Mouse (Mus musculus): ENCODE data around the gene Lekr1. TPM values are rescaled to one million over a fixed set of nuclear protein-coding genes. Genes with fewer than 3 reads are reported as not detected.

The Lekr1 gene
- polyA plus RNA-seq, 1 experiment from 2014 or later: 8.6 TPM

GRCm38 (mm10) chr3:65797345-65798137, 131.5 kb downstream of the Lekr1 start:
- Histone ChIP-seq H3K4me1 (replicated peaks; ENCODE audit: control insufficient read depth, insufficient read depth, low read length) (no peaks in the 10 kb centered on the region), H3K9me3 (ENCODE audit: control insufficient read depth, low read length) (no peaks in the 10 kb centered on the region), H3K4me3 (ENCODE audit: low read depth, low read length) (no peak overlapping the region), H3K27ac (ENCODE audit: low read depth) (no peak overlapping the region), H3K4me2 (ENCODE audit: low read length) (no peak overlapping the region), H3K36me3 (ENCODE audit: control insufficient read depth, insufficient read depth, low read length) (no peaks in the 10 kb centered on the region), H3K27me3 (replicated peaks; ENCODE audit: control insufficient read depth, insufficient read depth, low read length) (no peaks in the 10 kb centered on the region), H3K9ac (ENCODE audit: low read length) (no peak overlapping the region)
- 91% methylated on average over 5 of the region's 5 CpGs for WGBS
- DNase-seq (ENCODE audit: low spot score): no peak
- ATAC-seq (replicated peaks; ENCODE audit: low FRiP score, low TSS enrichment, low read depth): no peak

GRCm38 (mm10) chr3:65800962-65801361, 134.9 kb downstream of the Lekr1 start:
- H3K27me3 ChIP-seq (replicated peaks; ENCODE audit: control insufficient read depth, insufficient read depth, low read length): no peaks in the 10 kb centered on the region
- H3K9me3 ChIP-seq (ENCODE audit: control insufficient read depth, low read length): no peaks in the 10 kb centered on the region
- H3K4me1 ChIP-seq (replicated peaks; ENCODE audit: control insufficient read depth, insufficient read depth, low read length): no peaks in the 10 kb centered on the region
- H3K4me2 ChIP-seq (ENCODE audit: low read length): no peak overlapping the region
- no peak for DNase-seq (ENCODE audit: low spot score)
- no peak overlapping the region for H3K27ac ChIP-seq (ENCODE audit: low read depth)
- H3K9ac ChIP-seq (ENCODE audit: low read length): no peak overlapping the region
- no peak overlapping the region for H3K4me3 ChIP-seq (ENCODE audit: low read depth, low read length)
- WGBS: 65% methylated on average over 4 of the region's 4 CpGs
- no peak for ATAC-seq (replicated peaks; ENCODE audit: low FRiP score, low TSS enrichment, low read depth)
- H3K36me3 ChIP-seq (ENCODE audit: control insufficient read depth, insufficient read depth, low read length): no peaks in the 10 kb centered on the region

DNA sequence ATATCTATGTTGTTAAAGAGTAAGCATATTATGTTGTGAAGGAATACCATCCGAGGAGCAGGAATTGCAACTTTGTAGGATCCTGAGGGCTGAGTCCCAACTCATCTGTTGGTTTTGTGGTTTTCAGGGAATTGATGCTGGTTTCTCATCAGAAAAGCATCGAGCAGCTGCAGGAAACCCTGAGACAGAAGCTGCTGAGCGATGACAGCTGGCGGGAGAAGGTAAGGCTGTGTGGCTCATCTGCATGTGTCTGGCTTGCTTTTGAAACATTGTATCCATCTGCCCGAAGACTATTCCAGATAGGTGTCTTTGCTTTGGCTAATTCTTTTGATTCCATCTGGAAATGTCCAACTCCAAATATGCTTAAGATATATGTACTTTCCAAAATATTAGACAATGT, 136.2 kb downstream of the Lekr1 start:
- H3K9ac ChIP-seq (ENCODE audit: low read length): no peak overlapping the region
- H3K9me3 ChIP-seq (ENCODE audit: control insufficient read depth, low read length): no peaks in the 10 kb centered on the region
- no peaks in the 10 kb centered on the region for H3K36me3 ChIP-seq (ENCODE audit: control insufficient read depth, insufficient read depth, low read length)
- H3K4me1 ChIP-seq (replicated peaks; ENCODE audit: control insufficient read depth, insufficient read depth, low read length): no peaks in the 10 kb centered on the region
- DNase-seq (ENCODE audit: low spot score) (no peak), ATAC-seq (replicated peaks; ENCODE audit: low FRiP score, low TSS enrichment, low read depth) (no peak)
- no peaks in the 10 kb centered on the region for H3K27me3 ChIP-seq (replicated peaks; ENCODE audit: control insufficient read depth, insufficient read depth, low read length)
- no peak overlapping the region for H3K4me3 ChIP-seq (ENCODE audit: low read depth, low read length)
- no peak overlapping the region for H3K27ac ChIP-seq (ENCODE audit: low read depth)
- no peak overlapping the region for H3K4me2 ChIP-seq (ENCODE audit: low read length)
- WGBS: 76% methylated on average over 5 of the region's 5 CpGs

- ATAC-seq (replicated peaks; ENCODE audit: low FRiP score, low TSS enrichment, low read depth) (no peak), DNase-seq (ENCODE audit: low spot score) (no peak)
- WGBS: 39% methylated on average over 5 of the region's 5 CpGs
- Histone ChIP-seq H3K36me3 (ENCODE audit: control insufficient read depth, insufficient read depth, low read length) (no peaks in the 10 kb centered on the region), H3K9ac (ENCODE audit: low read length) (no peak overlapping the region), H3K4me2 (ENCODE audit: low read length) (no peak overlapping the region), H3K4me1 (replicated peaks; ENCODE audit: control insufficient read depth, insufficient read depth, low read length) (no peaks in the 10 kb centered on the region), H3K9me3 (ENCODE audit: control insufficient read depth, low read length) (no peaks in the 10 kb centered on the region), H3K27ac (ENCODE audit: low read depth) (no peak overlapping the region), H3K4me3 (ENCODE audit: low read depth, low read length) (no peak overlapping the region), H3K27me3 (replicated peaks; ENCODE audit: control insufficient read depth, insufficient read depth, low read length) (no peaks in the 10 kb centered on the region)
Observed at GRCm38 (mm10) chr3:65802868-65803267, 136.8 kb downstream of the Lekr1 start.

- ATAC-seq (replicated peaks; ENCODE audit: low FRiP score, low TSS enrichment, low read depth) (no peak), DNase-seq (ENCODE audit: low spot score) (no peak)
- 89% methylated on average over 6 of the region's 6 CpGs for WGBS
- Histone ChIP-seq H3K4me1 (replicated peaks; ENCODE audit: control insufficient read depth, insufficient read depth, low read length) (0 out of 2 replicates have a peak, but pooled peaks cover 1% of the 10 kb centered on the region), H3K4me3 (ENCODE audit: low read depth, low read length) (no peak overlapping the region), H3K27ac (ENCODE audit: low read depth) (no peak overlapping the region), H3K4me2 (ENCODE audit: low read length) (no peak overlapping the region), H3K9me3 (ENCODE audit: control insufficient read depth, low read length) (no peaks in the 10 kb centered on the region), H3K9ac (ENCODE audit: low read length) (no peak overlapping the region), H3K27me3 (replicated peaks; ENCODE audit: control insufficient read depth, insufficient read depth, low read length) (no peaks in the 10 kb centered on the region), H3K36me3 (ENCODE audit: control insufficient read depth, insufficient read depth, low read length) (no peaks in the 10 kb centered on the region)
Observed at GRCm38 (mm10) chr3:65814881-65815280, 148.9 kb downstream of the Lekr1 start.

GRCm38 (mm10) chr3:65816012-65816411, 150.0 kb downstream of the Lekr1 start:
- no peak for DNase-seq (ENCODE audit: low spot score)
- WGBS: 79% methylated on average over 10 of the region's 10 CpGs
- Histone ChIP-seq H3K9me3 (ENCODE audit: control insufficient read depth, low read length) (no peaks in the 10 kb centered on the region), H3K27me3 (replicated peaks; ENCODE audit: control insufficient read depth, insufficient read depth, low read length) (no peaks in the 10 kb centered on the region), H3K4me1 (replicated peaks; ENCODE audit: control insufficient read depth, insufficient read depth, low read length) (0 out of 2 replicates have a peak, but pooled peaks cover 3% of the 10 kb centered on the region), H3K4me2 (ENCODE audit: low read length) (no peak overlapping the region), H3K4me3 (ENCODE audit: low read depth, low read length) (no peak overlapping the region), H3K36me3 (ENCODE audit: control insufficient read depth, insufficient read depth, low read length) (no peaks in the 10 kb centered on the region), H3K27ac (ENCODE audit: low read depth) (no peak overlapping the region), H3K9ac (ENCODE audit: low read length) (no peak overlapping the region)
- ATAC-seq (replicated peaks; ENCODE audit: low FRiP score, low TSS enrichment, low read depth): no peak

GRCm38 (mm10) chr3:65818597-65818996, 152.6 kb downstream of the Lekr1 start:
- 69% methylated on average over 4 of the region's 4 CpGs for WGBS
- no peaks in the 10 kb centered on the region for H3K9me3 ChIP-seq (ENCODE audit: control insufficient read depth, low read length)
- no peak overlapping the region for H3K4me3 ChIP-seq (ENCODE audit: low read depth, low read length)
- no peak for ATAC-seq (replicated peaks; ENCODE audit: low FRiP score, low TSS enrichment, low read depth)
- 0 out of 2 replicates have a peak, but pooled peaks cover 3% of the 10 kb centered on the region for H3K4me1 ChIP-seq (replicated peaks; ENCODE audit: control insufficient read depth, insufficient read depth, low read length)
- no peaks in the 10 kb centered on the region for H3K27me3 ChIP-seq (replicated peaks; ENCODE audit: control insufficient read depth, insufficient read depth, low read length)
- no peak overlapping the region for H3K27ac ChIP-seq (ENCODE audit: low read depth)
- no peaks in the 10 kb centered on the region for H3K36me3 ChIP-seq (ENCODE audit: control insufficient read depth, insufficient read depth, low read length)
- H3K9ac ChIP-seq (ENCODE audit: low read length): no peak overlapping the region
- DNase-seq (ENCODE audit: low spot score): no peak
- H3K4me2 ChIP-seq (ENCODE audit: low read length): no peak overlapping the region

- Histone ChIP-seq H3K9me3 (ENCODE audit: control insufficient read depth, low read length) (no peaks in the 10 kb centered on the region), H3K27me3 (replicated peaks; ENCODE audit: control insufficient read depth, insufficient read depth, low read length) (no peaks in the 10 kb centered on the region), H3K4me1 (replicated peaks; ENCODE audit: control insufficient read depth, insufficient read depth, low read length) (0 out of 2 replicates have a peak, but pooled peaks cover 7% of the 10 kb centered on the region), H3K27ac (ENCODE audit: low read depth) (peak overlapping the region; percentile 12; the same call in 1 of the 2 replicates), H3K4me3 (ENCODE audit: low read depth, low read length) (no peak overlapping the region), H3K9ac (ENCODE audit: low read length) (no peak overlapping the region), H3K36me3 (ENCODE audit: control insufficient read depth, insufficient read depth, low read length) (no peaks in the 10 kb centered on the region), H3K4me2 (ENCODE audit: low read length) (no peak overlapping the region)
- ATAC-seq (replicated peaks; ENCODE audit: low FRiP score, low TSS enrichment, low read depth): no peak
- no peak for DNase-seq (ENCODE audit: low spot score)
- 30% methylated on average over 6 of the region's 6 CpGs for WGBS
Observed at GRCm38 (mm10) chr3:65819841-65820240, 153.8 kb downstream of the Lekr1 start.

DNA sequence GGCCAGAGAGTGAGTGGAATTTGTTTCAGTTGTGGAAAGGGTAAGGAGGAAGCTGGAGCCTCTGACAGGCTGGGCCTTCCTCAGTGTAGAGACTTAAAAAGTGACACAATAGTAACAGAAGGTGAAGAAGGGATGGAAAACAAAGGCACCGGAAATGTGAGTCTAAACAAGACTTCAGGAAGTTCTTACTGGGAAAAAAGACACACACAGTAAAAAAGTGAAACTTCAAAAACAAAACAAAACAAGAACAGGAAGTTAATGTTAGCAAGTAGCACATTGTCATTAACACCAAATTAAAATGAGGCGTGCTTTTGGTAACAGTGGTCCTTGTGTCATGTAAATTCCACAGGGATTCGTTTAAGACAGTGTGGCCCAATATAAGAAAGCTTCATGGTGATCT, 158.9 kb downstream of the Lekr1 start:
- Histone ChIP-seq H3K9ac (ENCODE audit: low read length) (no peak overlapping the region), H3K4me3 (ENCODE audit: low read depth, low read length) (no peak overlapping the region), H3K4me2 (ENCODE audit: low read length) (no peak overlapping the region), H3K36me3 (ENCODE audit: control insufficient read depth, insufficient read depth, low read length) (no peaks in the 10 kb centered on the region), H3K27me3 (replicated peaks; ENCODE audit: control insufficient read depth, insufficient read depth, low read length) (no peaks in the 10 kb centered on the region), H3K9me3 (ENCODE audit: control insufficient read depth, low read length) (no peaks in the 10 kb centered on the region), H3K4me1 (replicated peaks; ENCODE audit: control insufficient read depth, insufficient read depth, low read length) (0 out of 2 replicates have a peak, but pooled peaks cover 11% of the 10 kb centered on the region), H3K27ac (ENCODE audit: low read depth) (0 out of 2 replicates have a peak overlapping the region, but pooled peaks have one; percentile 51)
- WGBS: 52% methylated on average over 3 of the region's 3 CpGs
- DNase-seq (ENCODE audit: low spot score) (no peak), ATAC-seq (replicated peaks; ENCODE audit: low FRiP score, low TSS enrichment, low read depth) (no peak)

Measured in intestine, embryonic 14.5 days (tissue).